Mouse (Mus musculus) C2C12 (cell line): Measurements from ENCODE around the gene Hoxa10. TPM values are rescaled to one million over a fixed set of nuclear protein-coding genes. Genes with fewer than 3 reads are reported as not detected.

Experiments used
- H3K27me3 ChIP-seq: one replicate; pipeline ENCODE4 v1.6.1; 2011; ENCODE audit not compliant: control insufficient read depth, insufficient read depth, insufficient read length
- H3K36me3 ChIP-seq: one replicate; pipeline ENCODE4 v1.6.1; 2011; ENCODE audit not compliant: control insufficient read depth, insufficient read depth
- H3K4me3 ChIP-seq: one replicate; pipeline ENCODE4 v1.5.1; 2011; ENCODE audit warnings: mild to moderate bottlenecking, control low read depth; ENCODE audit not compliant: poor library complexity, insufficient read depth, severe bottlenecking
- H3K79me2 ChIP-seq: one replicate; pipeline ENCODE4 v1.6.1; 2011; ENCODE audit not compliant: control insufficient read depth, insufficient read depth
- H3K79me3 ChIP-seq: one replicate; pipeline ENCODE4 v1.6.1; 2011; ENCODE audit warnings: low read depth, control low read depth
- H3ac ChIP-seq: one replicate; pipeline ENCODE3; 2011; ENCODE audit warnings: low read depth; ENCODE audit not compliant: control insufficient read depth, insufficient read length
- CEBPB ChIP-seq: IDR thresholded peaks from one replicate; pipeline ENCODE4 v1.6.1; 2011; ENCODE audit warnings: low read depth, mild to moderate bottlenecking, control low read depth, moderate library complexity
- CTCF ChIP-seq: IDR thresholded peaks from one replicate; pipeline ENCODE4 v1.5.1; 2011; ENCODE audit not compliant: control insufficient read depth, insufficient read depth, insufficient read length
- FOSL1 ChIP-seq: IDR thresholded peaks from one replicate; pipeline ENCODE4 v1.8.0; 2011; ENCODE audit warnings: mild to moderate bottlenecking, low read length; ENCODE audit not compliant: poor library complexity, insufficient read depth, severe bottlenecking
- MAX ChIP-seq: IDR thresholded peaks from one replicate; pipeline ENCODE4 v1.6.1; 2011; ENCODE audit warnings: mild to moderate bottlenecking, control low read depth
- MYOD1 ChIP-seq: IDR thresholded peaks from one replicate; pipeline ENCODE4 v1.6.1; 2011; ENCODE audit warnings: low read depth; ENCODE audit not compliant: control insufficient read depth, insufficient read length
- MYOG ChIP-seq: IDR thresholded peaks from one replicate; pipeline ENCODE4 v1.6.1; 2011; ENCODE audit not compliant: control insufficient read depth, insufficient read length; ENCODE audit errors: extremely low read depth
- USF1 ChIP-seq: IDR thresholded peaks from one replicate; pipeline ENCODE4 v1.6.1; 2011; ENCODE audit warnings: low read depth, mild to moderate bottlenecking, control low read depth, moderate library complexity
- polyA plus RNA-seq: library from polyadenylated mRNA; unstranded; fragments of >200 nt; fragmentation: generic; extraction: Trizol; gene quantifications from one replicate; pipeline ENCODE4 v1.2.1, GENCODE M21; 2012; ENCODE audit warnings: missing spikeins

Hoxa10 gene
- polyA plus RNA-seq, 1 experiment, result 19.8 TPM

- H3K27me3 ChIP-seq, result no peaks in the 10 kb centered on the region
- peaks cover 88% of the 10 kb centered on the region for H3K79me2 ChIP-seq
- no peak for TF ChIP-seq MYOD1
- no peak for TF ChIP-seq CTCF
- no peak for TF ChIP-seq USF1
- TF ChIP-seq CEBPB, result no peak
- peaks cover 48% of the 10 kb centered on the region for H3K79me3 ChIP-seq
- H3K4me3 ChIP-seq, result peak overlapping the region; percentile 59
- peak overlapping the region; percentile 78 for H3ac ChIP-seq
- H3K36me3 ChIP-seq, result no peaks in the 10 kb centered on the region
Observed at GRCm38 (mm10) chr6:52212556-52213118, 28.0 kb downstream of the Hoxa10 start.

GRCm38 (mm10) chr6:52211961-52212360, 28.7 kb downstream of the Hoxa10 start:
- Histone ChIP-seq H3K79me2 (peaks cover 92% of the 10 kb centered on the region), H3ac (peak overlapping the region; percentile 30), H3K4me3 (peak overlapping the region; percentile 59), H3K36me3 (peaks cover 5% of the 10 kb centered on the region), H3K27me3 (no peaks in the 10 kb centered on the region), H3K79me3 (peaks cover 48% of the 10 kb centered on the region)
- TF ChIP-seq CEBPB (no peak), MYOG (no peak), MAX (no peak), MYOD1 (no peak), CTCF (no peak), FOSL1 (no peak), USF1 (no peak)

GRCm38 (mm10) chr6:52211170-52211935, 29.3 kb downstream of the Hoxa10 start:
- peaks cover 11% of the 10 kb centered on the region for H3K36me3 ChIP-seq

GRCm38 (mm10) chr6:52209685-52210046, 31.0 kb downstream of the Hoxa10 start:
- Histone ChIP-seq H3ac (no peak overlapping the region), H3K27me3 (no peaks in the 10 kb centered on the region), H3K79me3 (peaks cover 34% of the 10 kb centered on the region), H3K79me2 (peaks cover 71% of the 10 kb centered on the region), H3K4me3 (no peak overlapping the region), H3K36me3 (peaks cover 28% of the 10 kb centered on the region)
- TF ChIP-seq MAX (no peak), MYOD1 (no peak)

More at GRCm38 (mm10) chr6:52211170-52211935, 29.3 kb downstream of the Hoxa10 start:
- Histone ChIP-seq H3ac (peak overlapping the region; percentile 71), H3K79me3 (peaks cover 48% of the 10 kb centered on the region), H3K79me2 (peaks cover 87% of the 10 kb centered on the region), H3K27me3 (no peaks in the 10 kb centered on the region), H3K4me3 (peak overlapping the region; percentile 59)
- no peak for TF ChIP-seq MAX
- TF ChIP-seq CTCF, result peak; percentile 87

GRCm38 (mm10) chr6:52208868-52209684, 31.6 kb downstream of the Hoxa10 start:
- peaks cover 34% of the 10 kb centered on the region for H3K79me3 ChIP-seq
- H3K27me3 ChIP-seq, result no peaks in the 10 kb centered on the region
- H3K4me3 ChIP-seq, result peak overlapping the region; percentile 11
- H3K79me2 ChIP-seq, result peaks cover 65% of the 10 kb centered on the region
- TF ChIP-seq MYOD1, result no peak
- no peak for TF ChIP-seq FOSL1
- TF ChIP-seq MYOG, result no peak
- no peak for TF ChIP-seq USF1
- no peak for TF ChIP-seq MAX
- no peak for TF ChIP-seq CTCF
- no peak for TF ChIP-seq CEBPB
- peak overlapping the region; percentile 28 for H3ac ChIP-seq
- peaks cover 34% of the 10 kb centered on the region for H3K36me3 ChIP-seq
